ENCODE assay signal across 18 mouse cellular contexts in genomic region chr2:157957707-157958108, GRCm38 (mm10). TPM values are rescaled to one million over a fixed set of nuclear protein-coding genes. Genes with fewer than 3 reads are reported as not detected.
DNase-seq lines count a peak whose midpoint lies in the region; ATAC-seq and TF ChIP-seq lines count a peak whose summit lies in the region.
"Had no signal": no experiment of that assay in that cellular context is flagged by ENCODE, and none has a peak within 500 bp of the region (broad histone marks: within the 10 kb centered on the region; RNA-seq: fewer than 3 reads in every experiment).

No protein-coding gene starts in this region.

- WGBS in forebrain, embryonic 15.5 days, result 4% methylated on average over 2 of the region's 2 CpGs

- H3K4me3 ChIP-seq in ES-Bruce4 (ENCODE audit: low read depth, low read length), result no peak overlapping the region
- H3K4me3 ChIP-seq in forebrain, embryonic 15.5 days, result no peak overlapping the region
- H3K4me3 ChIP-seq: limb, embryonic 15.5 days; stomach, embryonic 15.5 days had no signal

- peak; percentile 11 to 47 for DNase-seq in kidney, adult 8-10 months
- no peak for DNase-seq in kidney, postnatal 4 days
- DNase-seq in MN1 (ENCODE audit: low spot score), result peak; percentile 29
- no peak for DNase-seq in ovary, postnatal 36 days (ENCODE audit: low spot score)
- DNase-seq: adrenal gland, postnatal 14 days; cerebellum, postnatal 10 days; gastrocnemius, postnatal 36 days; heart, postnatal 4 days; lung, adult 18-20 months; right cerebral cortex, postnatal 4 days; thymus, postnatal 14 days had no signal

- 0 out of 2 replicates have a peak overlapping the region, but pooled peaks have one; percentile 3 for H3K27ac ChIP-seq in ES-Bruce4 (ENCODE audit: insufficient read depth, low read length)
- no peak overlapping the region for H3K27ac ChIP-seq in forebrain, embryonic 15.5 days (replicated peaks)
- H3K27ac ChIP-seq: limb, embryonic 15.5 days; macrophage; stomach, embryonic 15.5 days had no signal

- 0 out of 2 replicates have a peak, but pooled peaks have one; percentile 53 for ATAC-seq in forebrain, embryonic 15.5 days (replicated peaks)
- ATAC-seq in megakaryocyte, adult 5-6 weeks (ENCODE audit: poor library complexity, severe bottlenecking), result no peak

- no peak for TF ChIP-seq CTCF in ES-Bruce4 (IDR thresholded peaks at IDR 0.05; ENCODE audit: low read depth, low read length)

- H3K4me1 ChIP-seq in ES-Bruce4 (ENCODE audit: control insufficient read depth, insufficient read depth, low read length), result peaks cover 2% of the 10 kb centered on the region
- peaks cover 28% of the 10 kb centered on the region for H3K4me1 ChIP-seq in forebrain, embryonic 15.5 days
- H3K4me1 ChIP-seq: limb, embryonic 15.5 days; stomach, embryonic 15.5 days had no signal

- H3K27me3 ChIP-seq in ES-Bruce4 (ENCODE audit: control insufficient read depth, insufficient read depth, low read length, poor library complexity, severe bottlenecking), result no peaks in the 10 kb centered on the region
- no peaks in the 10 kb centered on the region for H3K27me3 ChIP-seq in forebrain, embryonic 15.5 days
- H3K27me3 ChIP-seq: limb, embryonic 15.5 days; stomach, embryonic 15.5 days had no signal

- no peaks in the 10 kb centered on the region for H3K36me3 ChIP-seq in ES-Bruce4 (ENCODE audit: control insufficient read depth, insufficient read depth, low read length, poor library complexity, severe bottlenecking)
- no peaks in the 10 kb centered on the region for H3K36me3 ChIP-seq in forebrain, embryonic 15.5 days
- H3K36me3 ChIP-seq: limb, embryonic 15.5 days; stomach, embryonic 15.5 days had no signal

- H3K9ac ChIP-seq in ES-Bruce4 (ENCODE audit: low read depth, poor library complexity, severe bottlenecking), result no peak overlapping the region
- no peak overlapping the region for H3K9ac ChIP-seq in forebrain, embryonic 15.5 days (replicated peaks)
- H3K9ac ChIP-seq: limb, embryonic 15.5 days; stomach, embryonic 15.5 days had no signal

- TF ChIP-seq EP300 in ES-Bruce4 (IDR thresholded peaks at IDR 0.05; ENCODE audit: insufficient read depth, low read depth, low read length), result 0 out of 2 replicates have a peak, but pooled peaks have one; percentile 7

- no peaks in the 10 kb centered on the region for H3K9me3 ChIP-seq in ES-Bruce4 (replicated peaks; ENCODE audit: control insufficient read depth, insufficient read depth, low read length, poor library complexity, severe bottlenecking)
- no peaks in the 10 kb centered on the region for H3K9me3 ChIP-seq in forebrain, embryonic 15.5 days
- H3K9me3 ChIP-seq: stomach, embryonic 15.5 days had no signal

- TF ChIP-seq POLR2A in ES-Bruce4 (IDR thresholded peaks at IDR 0.05; ENCODE audit: insufficient read depth, low read length), result no peak

- no peak overlapping the region for H3K4me2 ChIP-seq in forebrain, embryonic 15.5 days (replicated peaks)
- H3K4me2 ChIP-seq: heart, embryonic 11.5 days; limb, embryonic 15.5 days; stomach, embryonic 15.5 days had no signal

RNA-seq across cellular contexts. Expression of gene Vstm2l, which starts 43.3 kb away (rescaled TPM):
- polyA plus RNA-seq in ES-Bruce4 (2011; ENCODE audit: insufficient read depth, insufficient read length, low read depth, missing spikeins), result not detected in 2 replicates
- polyA plus RNA-seq in forebrain, embryonic 15.5 days (2015; fragmentation: Nextera tagmentation; extraction: Ambion mirVana), result 7.7 and 8.4 TPM in 2 replicates
- total RNA-seq in megakaryocyte, adult 5-6 weeks (2015), result not detected in 2 replicates
- not detected in 2 replicates for total RNA-seq in megakaryocyte, adult 5-6 weeks (2017)
- total RNA-seq: gastrocnemius, postnatal 36 days had no signal
- polyA plus RNA-seq: macrophage had no signal

Comparison
In these comparisons a context has a peak if more than half of its experiments do, and no peak if none do; other contexts are left out.
1. DNase-seq: peak in kidney, adult 8-10 months (2 of 2) and MN1 (single experiment); none in kidney, postnatal 4 days (0 of 2) and ovary, postnatal 36 days (single experiment).